Mouse (Mus musculus): ENCODE measurements around the gene Tmem140.

Gene Tmem140

DNA sequence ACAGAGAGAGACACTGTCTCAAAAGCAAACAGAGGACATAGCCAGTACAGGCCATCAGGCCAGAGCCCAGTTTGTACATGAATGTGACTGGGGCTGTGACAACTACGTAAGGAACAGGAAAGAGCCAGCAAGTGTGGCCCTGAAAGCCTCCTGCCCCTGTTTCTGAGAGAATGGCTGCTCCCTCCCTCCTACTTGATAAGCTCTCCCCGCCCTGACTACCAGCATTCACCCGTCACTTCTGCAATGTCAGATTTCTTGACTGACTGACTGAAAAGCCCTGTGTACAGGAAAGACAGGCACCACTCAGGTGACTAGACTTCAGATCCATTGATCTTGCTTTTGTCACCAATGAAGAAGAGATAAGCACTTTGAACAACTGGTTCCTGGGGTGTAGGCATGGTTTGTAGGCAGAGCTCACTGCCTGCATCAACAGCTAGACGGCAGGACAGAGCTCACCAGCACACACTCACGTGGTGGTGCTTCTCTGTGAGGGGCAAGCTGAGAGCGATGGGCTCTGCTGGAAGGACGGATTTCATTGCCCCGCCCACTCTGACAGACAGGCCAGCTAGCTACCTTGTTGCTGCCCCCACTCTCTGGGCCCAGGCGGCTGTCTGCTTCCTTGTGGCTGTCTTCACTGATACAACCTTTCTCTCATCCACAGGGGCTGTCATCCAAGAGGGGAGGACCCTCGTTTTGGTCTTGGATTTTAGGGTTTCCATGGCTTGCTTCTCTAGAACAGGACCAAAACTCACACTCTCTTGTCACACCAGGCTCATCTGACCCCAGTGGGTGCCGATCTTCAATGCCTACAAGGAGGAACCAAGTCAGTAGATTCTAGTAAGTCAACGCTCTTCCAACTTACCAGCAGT is 13.3 kb downstream of the Tmem140 start:
- no peak for DNase-seq (ENCODE audit: low read depth, low spot score)

DNA sequence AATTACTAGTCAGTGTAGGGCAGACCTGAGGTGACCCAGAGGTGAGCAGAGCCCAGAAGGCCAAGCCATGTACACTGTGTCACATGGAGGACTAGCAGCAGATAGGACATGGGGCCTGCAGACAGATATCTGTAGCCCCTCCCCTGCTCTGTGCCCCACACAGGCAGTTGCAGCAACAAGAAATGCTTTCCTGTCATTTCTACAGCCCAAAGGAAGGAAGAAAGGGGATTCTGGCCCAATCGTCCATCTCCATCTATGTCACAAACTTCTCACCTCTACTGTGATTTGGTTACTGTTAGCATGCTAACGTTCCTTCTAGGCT is 13.8 kb downstream of the Tmem140 start:
- peak; percentile 33 for DNase-seq (ENCODE audit: low read depth, low spot score)

- peak; percentile 93 for DNase-seq (ENCODE audit: low read depth, low spot score)
Measured at GRCm38 (mm10) chr6:34877509-34878321, 14.8 kb downstream of the Tmem140 start, which contains the start of gene Cyren. Gene Cyren, minus strand, starts transcription at chr6:34878060.

DNA sequence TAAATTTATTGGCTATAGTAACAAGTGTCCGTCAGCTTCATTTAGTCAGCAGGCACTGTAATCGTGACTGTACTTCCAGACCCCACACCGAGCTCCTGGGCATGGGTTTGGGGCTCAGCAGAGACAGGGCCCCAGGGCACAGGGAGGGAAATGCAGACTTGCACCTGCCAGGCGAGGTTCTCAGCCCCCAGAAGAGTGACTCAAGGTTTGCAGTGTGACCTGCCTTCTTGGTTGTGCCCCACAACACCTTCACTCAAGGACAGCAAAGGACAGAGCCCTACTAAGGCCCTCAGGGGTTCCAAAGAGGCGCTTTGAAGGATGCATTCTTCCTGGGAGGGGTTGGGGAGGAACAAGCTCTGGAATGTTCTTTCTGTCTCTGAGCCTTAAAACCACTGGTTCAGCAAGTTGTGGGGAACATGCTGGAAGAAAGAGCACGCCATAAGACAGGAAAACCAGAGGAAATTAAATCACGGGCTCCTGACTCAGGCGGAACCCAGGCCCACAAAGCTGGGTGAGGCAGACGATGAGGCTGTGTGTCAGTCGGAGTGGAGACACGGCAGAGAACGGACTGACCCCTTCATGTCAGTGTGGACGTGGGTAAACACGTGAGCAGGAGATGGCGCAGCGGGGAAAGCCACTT is 16.3 kb downstream of the Tmem140 start:
- no peak for DNase-seq (ENCODE audit: low read depth, low spot score)

GRCm38 (mm10) chr6:34879911-34880475 is 17.0 kb downstream of the Tmem140 start:
- DNase-seq (ENCODE audit: low read depth, low spot score): peak; percentile 85

DNA sequence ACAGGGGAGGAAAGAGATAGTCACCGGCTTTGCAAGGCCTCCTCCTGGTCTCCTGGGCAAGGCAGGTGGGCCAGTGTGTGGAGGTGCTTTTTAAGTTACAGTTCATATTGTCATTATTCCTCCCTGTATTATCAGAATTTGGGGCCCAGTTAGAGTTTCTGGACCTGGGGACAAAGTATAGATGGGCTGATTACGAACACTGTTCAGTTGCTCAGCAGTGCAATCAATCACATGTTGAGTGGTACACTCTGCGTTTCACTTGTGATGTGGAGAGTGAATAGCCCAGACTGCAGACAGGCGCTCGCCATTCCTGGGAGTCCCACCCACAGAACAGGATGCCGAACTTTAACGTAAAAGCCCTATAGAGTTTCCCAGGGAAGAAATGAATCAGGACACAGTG is 21.8 kb downstream of the Tmem140 start:
- no peak for DNase-seq (ENCODE audit: low read depth, low spot score)

- no peak for DNase-seq (ENCODE audit: low read depth, low spot score)
Measured at GRCm38 (mm10) chr6:34887131-34887850, 24.3 kb downstream of the Tmem140 start.

DNA sequence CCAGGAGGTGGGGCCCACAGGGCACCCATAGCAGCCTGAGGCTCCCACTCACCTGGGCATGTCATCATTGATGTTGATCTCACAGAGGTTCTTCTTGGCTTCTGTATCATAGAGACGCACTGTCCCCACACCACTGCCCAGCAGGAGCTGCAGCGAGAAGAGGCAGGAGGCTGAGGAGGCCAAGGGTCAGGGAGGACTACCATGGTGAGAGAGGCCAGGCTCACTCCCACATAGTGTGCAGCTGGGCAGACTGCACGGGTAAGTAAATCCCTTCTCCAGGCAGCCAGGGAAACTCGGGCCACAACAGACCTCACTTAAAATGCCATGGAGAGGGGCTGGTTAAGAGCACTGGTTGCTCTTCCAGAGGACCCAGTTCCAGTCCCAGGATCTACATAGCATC is 26.2 kb downstream of the Tmem140 start:
- DNase-seq (ENCODE audit: low read depth, low spot score): no peak

DNA sequence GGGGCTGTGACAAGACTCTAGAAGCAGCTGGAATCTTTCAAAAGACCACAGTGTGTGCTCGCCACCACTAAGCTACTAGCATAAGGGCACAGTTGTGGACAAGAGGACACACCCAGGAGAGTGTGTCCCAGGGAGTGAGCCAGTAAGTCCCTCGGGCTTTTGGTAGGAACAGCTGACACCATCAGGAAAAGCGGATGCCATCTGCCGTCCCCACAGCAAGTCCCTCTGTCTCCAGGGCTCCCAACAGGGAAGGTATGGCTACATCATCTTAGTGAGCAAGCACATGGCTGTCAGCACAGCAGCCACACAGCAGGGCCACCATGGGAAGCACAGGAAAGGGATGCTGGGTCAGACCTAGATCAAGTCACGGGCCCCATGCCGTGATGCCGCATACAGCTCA is 32.6 kb downstream of the Tmem140 start:
- DNase-seq (ENCODE audit: low read depth, low spot score): no peak

DNA sequence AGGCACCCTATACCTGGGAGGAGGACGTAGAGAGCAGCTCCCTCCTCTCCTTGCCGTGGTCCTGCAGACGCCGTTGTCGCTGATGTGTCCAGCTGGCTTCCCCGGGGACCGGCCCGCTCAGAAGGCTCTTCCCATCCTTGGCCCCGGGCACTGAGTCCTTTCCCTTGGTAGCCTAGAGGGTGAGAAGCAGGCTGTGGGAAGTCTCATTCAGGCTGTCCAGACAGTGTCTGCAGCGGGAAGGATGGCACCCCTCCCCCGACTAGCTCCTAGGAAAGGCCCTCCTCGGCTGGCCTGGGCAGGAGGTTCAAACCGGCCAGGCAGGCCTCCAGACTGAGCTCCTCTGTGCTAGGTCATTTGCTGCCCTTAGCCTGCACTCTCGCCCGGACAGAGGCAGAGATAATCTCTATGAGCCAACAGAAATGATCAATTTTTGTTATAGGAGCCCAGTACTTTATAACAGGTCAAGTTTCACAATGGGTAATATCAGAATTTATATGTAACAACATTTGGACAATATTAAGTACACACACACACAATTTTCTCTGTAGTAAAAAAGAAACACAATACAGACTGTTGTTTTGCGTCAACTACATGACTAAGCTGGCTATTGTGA is 33.3 kb downstream of the Tmem140 start:
- DNase-seq (ENCODE audit: low read depth, low spot score): no peak

DNA sequence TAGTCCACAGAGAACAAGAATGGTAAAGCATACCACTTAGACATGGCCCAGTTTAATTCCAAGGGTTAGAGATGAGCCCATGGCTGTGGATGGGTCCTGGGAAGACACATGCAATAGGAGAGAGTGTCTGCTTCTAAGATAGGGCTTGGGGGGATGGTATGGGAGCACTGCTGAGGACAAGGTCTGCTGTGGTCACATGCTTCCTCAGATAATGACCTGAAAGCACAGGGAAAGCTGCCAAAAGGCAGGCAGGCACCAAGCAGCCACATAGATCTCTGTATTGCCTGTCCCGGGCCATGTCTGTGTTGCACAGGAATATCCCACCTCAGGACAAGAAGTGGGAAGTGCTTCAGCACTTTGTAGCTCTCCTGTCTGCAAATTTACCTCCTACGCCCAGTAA is 36.2 kb downstream of the Tmem140 start:
- DNase-seq (ENCODE audit: low read depth, low spot score): no peak

GRCm38 (mm10) chr6:34900990-34901389 is 38.0 kb downstream of the Tmem140 start:
- no peak for DNase-seq (ENCODE audit: low read depth, low spot score)

GRCm38 (mm10) chr6:34901911-34902444 is 39.0 kb downstream of the Tmem140 start:
- DNase-seq (ENCODE audit: low read depth, low spot score): no peak

DNA sequence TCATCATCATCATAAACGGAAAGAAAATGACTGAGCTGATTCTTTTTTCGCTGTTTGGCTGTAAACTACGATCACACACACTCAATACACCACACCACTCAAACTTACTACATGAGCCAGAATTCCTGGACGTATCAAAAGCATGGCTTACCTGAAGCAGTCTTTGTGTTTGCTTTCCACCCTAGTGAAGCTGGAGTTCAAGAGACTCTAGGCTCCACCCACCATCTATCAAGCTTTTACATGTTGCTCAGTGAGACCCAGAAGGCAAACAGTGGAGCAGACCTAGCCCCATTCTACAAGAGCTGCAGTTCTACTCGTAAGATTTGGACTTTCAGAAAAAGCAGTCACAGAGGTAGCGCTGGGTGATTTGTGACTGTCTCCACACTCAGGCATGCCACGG is 39.6 kb downstream of the Tmem140 start:
- no peak for DNase-seq (ENCODE audit: low read depth, low spot score)

- no peak for DNase-seq (ENCODE audit: low read depth, low spot score)
Measured at GRCm38 (mm10) chr6:34903441-34903840, 40.5 kb downstream of the Tmem140 start.

DNA sequence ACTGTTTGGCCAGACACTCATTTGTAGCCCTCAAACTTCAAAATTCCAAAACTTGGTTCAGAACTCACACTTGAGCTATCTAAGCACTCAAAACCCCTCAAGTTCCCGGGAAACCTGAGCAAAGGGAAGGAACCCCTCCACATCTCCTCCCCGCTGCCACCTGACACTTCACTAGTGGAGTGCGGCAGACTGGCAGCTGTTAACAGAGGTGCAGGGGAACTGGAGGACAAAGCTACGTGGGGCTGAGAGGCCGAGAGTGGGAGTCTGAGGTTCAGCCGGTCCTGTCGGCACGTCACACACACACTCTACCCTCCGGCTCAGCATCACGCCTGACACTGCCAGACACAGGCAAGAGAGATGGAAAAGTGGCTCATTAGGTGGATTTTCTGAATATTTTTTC is 40.9 kb downstream of the Tmem140 start:
- no peak for DNase-seq (ENCODE audit: low read depth, low spot score)

DNA sequence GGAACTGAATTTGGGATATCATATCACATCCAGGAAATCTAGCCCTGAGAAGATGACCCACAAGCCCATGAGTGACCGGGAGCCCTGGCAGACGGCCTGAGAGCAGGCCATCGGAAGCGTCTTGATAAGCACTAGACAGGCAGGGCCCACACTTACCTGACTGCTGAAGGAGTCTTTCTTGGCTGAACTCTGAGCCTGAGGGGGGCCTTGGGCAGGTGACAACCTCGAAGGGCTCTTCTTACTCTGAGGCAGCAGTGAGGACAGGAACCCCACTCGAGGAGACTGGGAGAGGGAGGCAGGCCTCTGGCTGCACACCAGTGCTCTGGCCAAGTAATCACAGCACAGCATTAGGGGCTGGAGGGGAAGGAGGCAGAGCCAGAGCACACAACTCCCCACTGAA is 41.4 kb downstream of the Tmem140 start:
- DNase-seq (ENCODE audit: low read depth, low spot score): no peak

DNA sequence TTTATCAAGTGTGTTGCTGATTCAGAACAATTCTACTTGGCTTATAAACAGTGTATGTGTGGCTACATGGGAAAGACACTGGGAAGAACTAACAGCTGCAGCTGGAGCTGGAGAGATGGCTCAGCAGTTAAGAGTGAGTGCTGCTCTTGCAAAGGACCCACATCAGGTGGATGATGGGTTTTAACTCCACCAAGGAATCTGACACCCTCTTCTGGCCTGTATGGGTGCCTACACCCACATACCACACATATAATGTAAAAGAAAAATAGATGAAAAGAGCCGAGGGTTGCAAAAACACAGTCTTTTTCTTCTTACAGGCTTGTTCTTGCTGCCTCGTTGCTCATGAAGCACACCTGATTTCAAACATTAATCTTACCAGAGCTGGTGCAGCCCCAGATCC is 43.2 kb downstream of the Tmem140 start:
- peak; percentile 19 for DNase-seq (ENCODE audit: low read depth, low spot score)

DNA sequence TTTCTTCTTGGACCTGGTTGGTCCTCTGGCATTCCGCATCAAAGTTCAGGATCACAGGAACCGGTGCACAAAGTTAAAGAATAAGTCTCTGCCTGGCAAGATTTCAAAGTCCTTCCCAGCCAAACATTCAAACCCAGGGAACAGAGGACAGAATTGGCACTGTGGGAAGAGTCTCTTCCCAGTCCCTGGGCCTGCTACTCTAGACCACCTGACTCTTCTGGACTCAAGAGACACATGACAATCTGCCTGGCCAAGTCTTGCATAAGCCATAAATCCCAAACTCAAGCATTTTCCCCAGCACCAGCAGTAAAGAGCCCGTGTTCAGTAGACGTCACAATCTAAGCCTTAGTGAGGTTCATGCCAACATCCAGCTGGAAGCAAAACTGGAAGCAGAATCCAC is 43.7 kb downstream of the Tmem140 start:
- DNase-seq (ENCODE audit: low read depth, low spot score): no peak

DNA sequence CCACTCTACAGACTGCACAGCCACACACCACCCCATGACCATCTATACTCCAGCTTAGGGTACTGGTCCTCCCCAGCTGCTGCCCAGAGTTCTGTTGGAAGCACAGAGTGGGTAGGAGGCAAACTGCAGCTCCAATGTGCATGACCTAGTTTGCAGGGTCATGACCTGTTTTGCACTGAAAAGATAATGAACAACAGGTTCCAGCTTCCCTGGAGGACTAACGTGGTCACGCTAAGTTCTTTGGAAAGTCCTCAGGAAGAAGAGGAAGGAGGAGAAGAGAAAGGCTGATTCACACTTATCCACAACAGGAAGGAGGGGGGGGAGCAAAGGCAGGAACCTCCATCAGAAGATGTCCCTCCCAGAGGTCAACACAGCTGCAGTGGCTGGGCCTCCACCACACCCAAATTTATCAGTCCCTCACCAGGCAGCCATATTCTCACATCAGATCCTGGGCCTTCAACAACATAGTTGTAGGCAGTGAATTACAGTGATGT is 44.2 kb downstream of the Tmem140 start:
- DNase-seq (ENCODE audit: low read depth, low spot score): no peak
